Mouse (Mus musculus): ENCODE measurements around the gene Hoxc13. TPM values are rescaled to one million over a fixed set of nuclear protein-coding genes. Genes with fewer than 3 reads are reported as not detected.

Hoxc13 gene
- total and polyA plus RNA-seq, 2 experiments from 2014 or later = 0.16 TPM; not detected in 1

- ATAC-seq (ENCODE audit: low FRiP score) (no peak), DNase-seq (ENCODE audit: low spot score) (no peak)
- TF ChIP-seq CTCF (IDR thresholded peaks at IDR 0.05) = no peak
- no peaks in the 10 kb centered on the region for H3K4me1 ChIP-seq (ENCODE audit: insufficient read depth, low read length)
- 2% methylated on average over 24 of the region's 27 CpGs for WGBS
- no peak overlapping the region for H3K4me2 ChIP-seq (ENCODE audit: low read depth, low read length, poor library complexity, severe bottlenecking)
- H3K27me3 ChIP-seq (ENCODE audit: insufficient read depth, low read length) = peaks cover 94% of the 10 kb centered on the region
- H3K4me3 ChIP-seq (ENCODE audit: low read depth, low read length) = no peak overlapping the region
- no peaks in the 10 kb centered on the region for H3K36me3 ChIP-seq (ENCODE audit: insufficient read depth, low read length)
- H3K9ac ChIP-seq (replicated peaks; ENCODE audit: low read length, poor library complexity, severe bottlenecking) = no peak overlapping the region
- no peak overlapping the region for H3K27ac ChIP-seq (ENCODE audit: low read depth, low read length)
- H3K9me3 ChIP-seq (ENCODE audit: low read length) = no peaks in the 10 kb centered on the region
Measured at GRCm38 (mm10) chr15:102934897-102935296, 14.0 kb downstream of the Hoxc13 start.

DNA sequence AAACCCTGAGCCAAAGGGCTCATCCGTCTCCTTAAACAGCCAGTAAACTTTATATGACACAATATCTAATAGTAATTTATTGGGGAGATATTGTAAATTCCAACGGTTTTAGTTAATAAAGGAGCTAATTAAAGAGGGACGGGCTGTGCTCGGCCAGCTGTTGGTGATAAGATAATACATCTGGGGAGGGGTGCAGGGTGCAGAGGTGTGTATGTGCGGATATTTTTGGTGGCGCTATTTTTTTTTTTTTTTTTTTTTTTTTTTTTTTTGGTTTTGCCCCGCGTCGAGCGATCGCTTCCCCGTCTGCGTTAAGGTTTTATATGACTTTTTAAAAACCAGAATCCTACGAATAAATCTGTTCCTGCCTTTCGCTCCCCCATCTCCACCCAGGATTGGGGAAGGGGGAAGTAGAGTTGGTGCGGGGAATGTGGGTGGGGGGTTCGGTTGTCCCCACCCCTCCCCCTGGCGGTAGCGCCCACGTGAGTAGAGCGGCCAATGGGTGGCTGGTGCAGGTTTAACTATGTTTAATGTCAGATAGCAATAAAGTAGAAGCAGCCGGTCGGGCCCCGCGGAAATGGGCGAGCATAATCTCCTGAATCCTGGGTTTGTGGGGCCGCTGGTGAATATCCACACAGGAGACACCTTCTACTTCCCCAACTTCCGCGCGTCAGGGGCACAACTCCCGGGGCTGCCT is 15.5 kb downstream of the Hoxc13 start, which contains the start of gene Hoxc12:
TSS of gene Hoxc12 (plus strand) at position 479 of the 694 bp plus-strand sequence.
- WGBS = 3% methylated on average over 31 of the region's 31 CpGs
- ATAC-seq (ENCODE audit: low FRiP score) = no peak
- Histone ChIP-seq H3K27ac (ENCODE audit: low read depth, low read length) (no peak within 1 kb of the TSS), H3K4me3 (ENCODE audit: low read depth, low read length) (no peak within 1 kb of the TSS), H3K27me3 (ENCODE audit: insufficient read depth, low read length) (peaks cover 94% of the 10 kb centered on the region), H3K4me1 (ENCODE audit: insufficient read depth, low read length) (no peaks in the 10 kb centered on the region), H3K4me2 (ENCODE audit: low read depth, low read length, poor library complexity, severe bottlenecking) (no peak within 1 kb of the TSS), H3K9me3 (ENCODE audit: low read length) (no peaks in the 10 kb centered on the region), H3K9ac (replicated peaks; ENCODE audit: low read length, poor library complexity, severe bottlenecking) (no peak within 1 kb of the TSS), H3K36me3 (ENCODE audit: insufficient read depth, low read length) (no peaks in the 10 kb centered on the region)
- no peak for TF ChIP-seq CTCF (IDR thresholded peaks at IDR 0.05)
- DNase-seq (ENCODE audit: low spot score) = no peak

DNA sequence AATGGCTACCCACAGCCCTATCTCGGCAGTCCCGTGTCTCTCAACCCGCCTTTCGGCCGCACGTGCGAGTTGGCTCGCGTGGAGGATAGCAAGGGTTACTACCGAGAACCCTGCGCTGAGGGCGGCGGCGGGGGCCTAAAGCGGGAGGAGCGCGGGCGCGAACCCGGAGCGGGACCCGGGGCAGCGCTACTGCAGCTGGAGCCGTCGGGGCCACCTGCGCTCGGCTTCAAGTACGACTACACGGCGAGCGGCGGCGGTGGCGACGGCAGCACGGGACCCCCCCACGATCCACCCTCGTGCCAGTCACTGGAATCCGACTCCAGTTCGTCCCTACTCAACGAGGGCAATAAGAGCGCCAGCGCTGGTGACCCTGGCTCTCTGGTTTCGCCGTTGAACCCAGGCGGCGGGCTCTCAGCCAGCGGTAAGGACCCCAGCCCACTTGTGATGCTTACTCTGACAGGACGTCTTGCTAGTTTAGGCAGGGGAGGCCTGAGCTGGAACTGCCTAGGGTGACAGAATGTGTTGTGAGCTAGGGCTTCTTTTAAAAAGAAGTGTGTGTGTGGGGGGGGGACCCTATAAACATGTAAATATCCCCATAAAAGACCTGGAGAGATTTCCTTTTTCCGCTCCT is 16.2 kb downstream of the Hoxc13 start:
- H3K9ac ChIP-seq (replicated peaks; ENCODE audit: low read length, poor library complexity, severe bottlenecking) = no peak overlapping the region
- peaks cover 94% of the 10 kb centered on the region for H3K27me3 ChIP-seq (ENCODE audit: insufficient read depth, low read length)
- WGBS = under 1% methylated on average over 37 of the region's 50 CpGs

GRCm38 (mm10) chr15:102939256-102940155 is 18.6 kb downstream of the Hoxc13 start:
- Histone ChIP-seq H3K4me2 (ENCODE audit: low read depth, low read length, poor library complexity, severe bottlenecking) (no peak overlapping the region), H3K36me3 (ENCODE audit: insufficient read depth, low read length) (no peaks in the 10 kb centered on the region), H3K4me1 (ENCODE audit: insufficient read depth, low read length) (no peaks in the 10 kb centered on the region), H3K9me3 (ENCODE audit: low read length) (no peaks in the 10 kb centered on the region), H3K9ac (replicated peaks; ENCODE audit: low read length, poor library complexity, severe bottlenecking) (no peak overlapping the region), H3K27me3 (ENCODE audit: insufficient read depth, low read length) (peaks cover 93% of the 10 kb centered on the region), H3K27ac (ENCODE audit: low read depth, low read length) (no peak overlapping the region), H3K4me3 (ENCODE audit: low read depth, low read length) (no peak overlapping the region)
- DNase-seq (ENCODE audit: low spot score) = no peak
- ATAC-seq (ENCODE audit: low FRiP score) = no peak
- TF ChIP-seq CTCF (IDR thresholded peaks at IDR 0.05) = no peak
- 1% methylated on average over 32 of the region's 34 CpGs for WGBS

More for the DNA sequence above, 16.2 kb downstream of the Hoxc13 start:
- H3K36me3 ChIP-seq (ENCODE audit: insufficient read depth, low read length) = no peaks in the 10 kb centered on the region
- ATAC-seq (ENCODE audit: low FRiP score) (no peak), DNase-seq (ENCODE audit: low spot score) (no peak)
- H3K4me2 ChIP-seq (ENCODE audit: low read depth, low read length, poor library complexity, severe bottlenecking) = no peak overlapping the region
- H3K27ac ChIP-seq (ENCODE audit: low read depth, low read length) = no peak overlapping the region
- no peaks in the 10 kb centered on the region for H3K4me1 ChIP-seq (ENCODE audit: insufficient read depth, low read length)
- H3K9me3 ChIP-seq (ENCODE audit: low read length) = no peaks in the 10 kb centered on the region
- TF ChIP-seq CTCF (IDR thresholded peaks at IDR 0.05) = no peak
- no peak overlapping the region for H3K4me3 ChIP-seq (ENCODE audit: low read depth, low read length)

GRCm38 (mm10) chr15:102942739-102943467 is 22.0 kb downstream of the Hoxc13 start:
- WGBS = under 1% methylated on average over 44 of the region's 53 CpGs
- H3K27ac ChIP-seq (ENCODE audit: low read depth, low read length) = no peak overlapping the region
- no peak for ATAC-seq (ENCODE audit: low FRiP score)
- peak overlapping the region; percentile 16; the same call in 1 of the 2 replicates for H3K4me3 ChIP-seq (ENCODE audit: low read depth, low read length)
- H3K9ac ChIP-seq (replicated peaks; ENCODE audit: low read length, poor library complexity, severe bottlenecking) = no peak overlapping the region
- TF ChIP-seq CTCF (IDR thresholded peaks at IDR 0.05) = peak; percentile 40; the same call in 1 of the 2 replicates
- H3K4me1 ChIP-seq (ENCODE audit: insufficient read depth, low read length) = no peaks in the 10 kb centered on the region
- no peaks in the 10 kb centered on the region for H3K9me3 ChIP-seq (ENCODE audit: low read length)
- H3K36me3 ChIP-seq (ENCODE audit: insufficient read depth, low read length) = no peaks in the 10 kb centered on the region
- H3K27me3 ChIP-seq (ENCODE audit: insufficient read depth, low read length) = peaks cover 96% of the 10 kb centered on the region
- DNase-seq (ENCODE audit: low spot score) = no peak
- H3K4me2 ChIP-seq (ENCODE audit: low read depth, low read length, poor library complexity, severe bottlenecking) = peak overlapping the region; percentile 4; the same call in 1 of the 2 replicates
